ENCODE assay signal across 14 mouse cellular contexts in genomic region chr9:3007272-3007671, GRCm38 (mm10). TPM values are rescaled to one million over a fixed set of nuclear protein-coding genes. Genes with fewer than 3 reads are reported as not detected.
DNase-seq lines count a peak whose midpoint lies in the region; ATAC-seq and TF ChIP-seq lines count a peak whose summit lies in the region.
"Not testable (repeated sequence)": the region's sequence is repeated elsewhere in the genome, so short reads cannot be mapped to it uniquely, and the experiment has no call there.
"Had no signal": no experiment of that assay in that cellular context is flagged by ENCODE, and none has a peak within 500 bp of the region (broad histone marks: within the 10 kb centered on the region; RNA-seq: fewer than 3 reads in every experiment).

No protein-coding gene starts in this region.

- H3K9ac ChIP-seq in hindbrain, postnatal 0 days (replicated peaks; ENCODE audit: low read length); midbrain, embryonic 13.5 days (replicated peaks): not testable (repeated sequence)

- not testable (repeated sequence) for H3K9me3 ChIP-seq in hindbrain, postnatal 0 days (ENCODE audit: low read length); midbrain, embryonic 13.5 days

- DNase-seq in 3134 (ENCODE audit: extremely low read depth, insufficient read length, low spot score) (peak; percentile 21), WW6 (ENCODE audit: low read depth, low spot score) (peak; percentile 38), liver (peak; percentile 8)
- DNase-seq in embryo, embryonic 9.5 days (ENCODE audit: extremely low spot score), result peak; percentile 9
- DNase-seq in forelimb bud, embryonic 11.5 days (ENCODE audit: low read depth, low spot score), result peak; percentile 75
- DNase-seq in hindbrain, postnatal 0 days (ENCODE audit: low spot score), result peak; percentile 10
- peak; percentile 5 for DNase-seq in retina, embryonic 14.5 days (ENCODE audit: low spot score)

- H3K36me3 ChIP-seq in hindbrain, postnatal 0 days (ENCODE audit: insufficient read depth, low read length); midbrain, embryonic 13.5 days: not testable (repeated sequence)

- not testable (repeated sequence) for H3K4me2 ChIP-seq in hindbrain, postnatal 0 days (ENCODE audit: low read depth, low read length); midbrain, embryonic 13.5 days (replicated peaks)

- ATAC-seq in hindbrain, postnatal 0 days, result 0 out of 2 replicates have a peak, but pooled peaks have one; percentile 25
- ATAC-seq in midbrain, embryonic 13.5 days, result peak; percentile 37

- not testable (repeated sequence) for H3K4me1 ChIP-seq in hindbrain, postnatal 0 days (ENCODE audit: insufficient read depth, low read length); midbrain, embryonic 13.5 days (replicated peaks)

- not testable (repeated sequence) for H3K4me3 ChIP-seq in hindbrain, postnatal 0 days (ENCODE audit: low read length); midbrain, embryonic 13.5 days (replicated peaks)

- not testable (repeated sequence) for TF ChIP-seq CTCF in hindbrain, postnatal 0 days (IDR thresholded peaks at IDR 0.05; ENCODE audit: low read depth)

- 74% methylated on average over 7 of the region's 9 CpGs for WGBS in hindbrain, postnatal 0 days
- WGBS in midbrain, embryonic 13.5 days, result 80% methylated on average over 8 of the region's 9 CpGs

- H3K27ac ChIP-seq in hindbrain, postnatal 0 days; midbrain, embryonic 13.5 days: not testable (repeated sequence)

- H3K27me3 ChIP-seq in hindbrain, postnatal 0 days (ENCODE audit: insufficient read depth, low read length); midbrain, embryonic 13.5 days: not testable (repeated sequence)

RNA-seq across cellular contexts. Expression of gene Gm11168, which starts 4.1 kb away (rescaled TPM):
- total RNA-seq in hindbrain, postnatal 0 days (2014; rRNA removed), result not detected in 2 replicates
- polyA plus RNA-seq in hindbrain, postnatal 0 days (2015; fragmentation: Nextera tagmentation; extraction: Ambion mirVana), result 0.28 TPM in 1 of 2 replicates, not detected in the other
- 0.32 and 0.35 TPM in 2 replicates for polyA plus RNA-seq in midbrain, embryonic 13.5 days (2015; fragmentation: Nextera tagmentation; extraction: Ambion mirVana)
- total RNA-seq: gastrocnemius, adult 18-20 months; layer of hippocampus, postnatal 10 days had no signal
- polyA plus RNA-seq: heart, embryonic 13.5 days; limb, embryonic 10.5 days; spleen, adult 2 months had no signal

RNA-seq across cellular contexts. Expression of gene Gm10721, which starts 5.7 kb away (rescaled TPM):
- total RNA-seq in hindbrain, postnatal 0 days (2014; rRNA removed), result not detected in 2 replicates
- 0.35 TPM in 1 of 2 replicates, not detected in the other for polyA plus RNA-seq in hindbrain, postnatal 0 days (2015; fragmentation: Nextera tagmentation; extraction: Ambion mirVana)
- 0.37 and 0.51 TPM in 2 replicates for polyA plus RNA-seq in midbrain, embryonic 13.5 days (2015; fragmentation: Nextera tagmentation; extraction: Ambion mirVana)
- polyA plus RNA-seq: limb, embryonic 10.5 days; spleen, adult 2 months had no signal

RNA-seq across cellular contexts. Expression of gene Gm10722, which starts 6.5 kb away (rescaled TPM):
- not detected in 2 replicates for total RNA-seq in hindbrain, postnatal 0 days (2014; rRNA removed)
- not detected in 2 replicates for polyA plus RNA-seq in hindbrain, postnatal 0 days (2015; fragmentation: Nextera tagmentation; extraction: Ambion mirVana)
- not detected in 2 replicates for polyA plus RNA-seq in midbrain, embryonic 13.5 days (2015; fragmentation: Nextera tagmentation; extraction: Ambion mirVana)
- total RNA-seq: gastrocnemius, adult 18-20 months; layer of hippocampus, postnatal 10 days had no signal
- polyA plus RNA-seq: heart, embryonic 13.5 days; limb, embryonic 10.5 days; spleen, adult 2 months had no signal

RNA-seq across cellular contexts. Expression of gene Gm10720, which starts 8.2 kb away (rescaled TPM):
- total RNA-seq in hindbrain, postnatal 0 days (2014; rRNA removed), result not detected in 2 replicates
- polyA plus RNA-seq in hindbrain, postnatal 0 days (2015; fragmentation: Nextera tagmentation; extraction: Ambion mirVana), result not detected in 2 replicates
- polyA plus RNA-seq in midbrain, embryonic 13.5 days (2015; fragmentation: Nextera tagmentation; extraction: Ambion mirVana), result not detected in 2 replicates
- total RNA-seq: gastrocnemius, adult 18-20 months; layer of hippocampus, postnatal 10 days had no signal
- polyA plus RNA-seq: activated CD4-positive, CD25-positive, alpha-beta regulatory T cell, adult 4 months; heart, embryonic 13.5 days; limb, embryonic 10.5 days; spleen, adult 2 months had no signal

RNA-seq across cellular contexts. Expression of gene Gm10719, which starts 9.9 kb away (rescaled TPM):
- total RNA-seq in hindbrain, postnatal 0 days (2014; rRNA removed), result 0.83 TPM in 1 of 2 replicates, not detected in the other
- polyA plus RNA-seq in hindbrain, postnatal 0 days (2015; fragmentation: Nextera tagmentation; extraction: Ambion mirVana), result 0.38 TPM in 1 of 2 replicates, not detected in the other
- 1.3 and 1.4 TPM in 2 replicates for polyA plus RNA-seq in midbrain, embryonic 13.5 days (2015; fragmentation: Nextera tagmentation; extraction: Ambion mirVana)
- polyA plus RNA-seq: limb, embryonic 10.5 days; spleen, adult 2 months had no signal

Comparison
In these comparisons a context has a peak if more than half of its experiments do, and no peak if none do; other contexts are left out.
1. DNase-seq: peak in every context shown above with its lines; median percentile 75 in forelimb bud, embryonic 11.5 days; 38 in WW6; 21 in 3134; 10 in hindbrain, postnatal 0 days; 9 in embryo, embryonic 9.5 days; 8 in liver; 5 in retina, embryonic 14.5 days.